Mouse (Mus musculus): Measurements from ENCODE around the gene Ism1. TPM values are rescaled to one million over a fixed set of nuclear protein-coding genes. Genes with fewer than 3 reads are reported as not detected.

Ism1 gene
- polyA plus RNA-seq, 1 experiment from 2014 or later, result 0.34 TPM

GRCm38 (mm10) chr2:139682540-139682939 is 4.6 kb downstream of the Ism1 start:
- H3K27ac ChIP-seq (replicated peaks), result no peak overlapping the region
- WGBS, result 72% methylated on average over 3 of the region's 3 CpGs
- H3K27me3 ChIP-seq, result peaks cover 16% of the 10 kb centered on the region
- no peaks in the 10 kb centered on the region for H3K36me3 ChIP-seq
- no peak overlapping the region for H3K9ac ChIP-seq (replicated peaks)
- peaks cover 10% of the 10 kb centered on the region for H3K4me1 ChIP-seq
- no peak overlapping the region for H3K4me3 ChIP-seq
- H3K9me3 ChIP-seq, result no peaks in the 10 kb centered on the region
- ATAC-seq (replicated peaks), result no peak
- no peak overlapping the region for H3K4me2 ChIP-seq (replicated peaks)

DNA sequence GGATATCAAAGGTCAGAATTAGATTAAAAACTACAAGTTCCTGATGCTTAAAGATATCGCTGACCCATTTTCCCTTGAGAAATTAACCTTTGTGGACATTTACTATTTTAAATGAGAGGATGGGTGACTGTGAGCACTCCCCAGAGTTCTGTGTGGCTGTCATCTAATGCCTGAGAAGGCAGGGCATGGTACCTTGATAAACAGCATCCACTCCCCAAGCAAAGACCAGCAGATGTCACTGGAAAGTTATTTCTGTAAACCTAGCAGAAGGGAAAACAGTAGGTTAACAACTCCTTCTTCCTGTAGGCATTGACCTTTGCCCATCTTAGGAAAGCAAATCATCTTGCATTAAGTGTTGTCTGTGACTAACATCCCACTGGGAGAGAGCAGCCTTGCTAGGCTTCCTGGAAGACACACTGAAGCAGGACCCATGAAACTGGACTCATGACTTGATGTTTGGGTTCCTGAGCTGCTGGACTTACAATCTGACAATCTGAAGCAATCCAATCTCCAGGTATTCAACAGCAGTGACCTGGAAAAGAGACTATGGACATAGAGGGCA is 11.5 kb downstream of the Ism1 start:
- WGBS, result 94% methylated on average over 1 of the region's 1 CpGs
- H3K4me1 ChIP-seq, result no peaks in the 10 kb centered on the region
- H3K27ac ChIP-seq (replicated peaks), result no peak overlapping the region

GRCm38 (mm10) chr2:139693521-139693920 is 15.5 kb downstream of the Ism1 start:
- Histone ChIP-seq H3K4me2 (replicated peaks) (no peak overlapping the region), H3K36me3 (no peaks in the 10 kb centered on the region), H3K4me1 (no peaks in the 10 kb centered on the region), H3K27ac (replicated peaks) (no peak overlapping the region), H3K9me3 (no peaks in the 10 kb centered on the region), H3K9ac (replicated peaks) (no peak overlapping the region), H3K27me3 (no peaks in the 10 kb centered on the region), H3K4me3 (no peak overlapping the region)
- no peak for ATAC-seq (replicated peaks)
- WGBS, result 94% methylated on average over 3 of the region's 3 CpGs

More for the DNA sequence above, 11.5 kb downstream of the Ism1 start:
- H3K36me3 ChIP-seq, result no peaks in the 10 kb centered on the region
- no peak overlapping the region for H3K4me3 ChIP-seq
- H3K9ac ChIP-seq (replicated peaks), result no peak overlapping the region
- no peaks in the 10 kb centered on the region for H3K27me3 ChIP-seq
- no peak overlapping the region for H3K4me2 ChIP-seq (replicated peaks)
- no peak for ATAC-seq (replicated peaks)
- no peaks in the 10 kb centered on the region for H3K9me3 ChIP-seq

- ATAC-seq (replicated peaks), result no peak
- H3K4me1 ChIP-seq, result no peaks in the 10 kb centered on the region
- 47% methylated on average over 5 of the region's 5 CpGs for WGBS
- H3K27me3 ChIP-seq, result no peaks in the 10 kb centered on the region
- H3K4me3 ChIP-seq, result no peak overlapping the region
- no peaks in the 10 kb centered on the region for H3K9me3 ChIP-seq
- no peaks in the 10 kb centered on the region for H3K36me3 ChIP-seq
- H3K27ac ChIP-seq (replicated peaks), result no peak overlapping the region
- no peak overlapping the region for H3K4me2 ChIP-seq (replicated peaks)
- no peak overlapping the region for H3K9ac ChIP-seq (replicated peaks)
Observed at GRCm38 (mm10) chr2:139694638-139695037, 16.7 kb downstream of the Ism1 start.

- no peak overlapping the region for H3K27ac ChIP-seq (replicated peaks)
- no peak overlapping the region for H3K9ac ChIP-seq (replicated peaks)
- H3K9me3 ChIP-seq, result no peaks in the 10 kb centered on the region; the same call in 1 of the 2 replicates
- no peaks in the 10 kb centered on the region for H3K36me3 ChIP-seq
- no peak for ATAC-seq (replicated peaks)
- H3K4me3 ChIP-seq, result no peak overlapping the region
- no peaks in the 10 kb centered on the region for H3K27me3 ChIP-seq
- no peaks in the 10 kb centered on the region for H3K4me1 ChIP-seq
- H3K4me2 ChIP-seq (replicated peaks), result no peak overlapping the region
- WGBS, result 38% methylated on average over 2 of the region's 2 CpGs
Observed at GRCm38 (mm10) chr2:139696578-139696977, 18.6 kb downstream of the Ism1 start.

GRCm38 (mm10) chr2:139700609-139701008 is 22.6 kb downstream of the Ism1 start:
- no peaks in the 10 kb centered on the region; the same call in 1 of the 2 replicates for H3K9me3 ChIP-seq
- no peaks in the 10 kb centered on the region for H3K36me3 ChIP-seq
- no peaks in the 10 kb centered on the region for H3K4me1 ChIP-seq
- no peaks in the 10 kb centered on the region for H3K27me3 ChIP-seq
- no peak overlapping the region for H3K9ac ChIP-seq (replicated peaks)
- H3K27ac ChIP-seq (replicated peaks), result no peak overlapping the region
- no peak overlapping the region for H3K4me2 ChIP-seq (replicated peaks)
- H3K4me3 ChIP-seq, result no peak overlapping the region
- 98% methylated on average over 1 of the region's 1 CpGs for WGBS
- ATAC-seq (replicated peaks), result no peak

DNA sequence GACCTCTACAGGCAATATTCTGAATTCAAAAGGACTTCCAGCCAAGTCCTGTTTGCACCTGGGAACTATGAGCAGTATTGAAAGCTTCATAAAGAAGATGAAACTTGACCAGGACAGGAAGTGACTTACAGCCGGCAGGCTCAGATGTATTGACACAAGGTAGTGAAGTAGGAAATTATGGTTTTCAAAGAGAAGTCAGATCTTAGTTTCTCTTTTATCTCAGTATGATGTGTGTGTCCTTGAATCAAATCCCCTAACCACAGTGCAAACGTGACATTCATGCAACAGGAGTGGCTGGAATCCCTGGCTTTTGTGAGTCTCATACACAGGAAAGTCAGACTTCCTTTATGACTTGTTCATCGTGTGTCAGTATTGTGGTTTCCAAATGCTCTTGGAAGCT is 27.0 kb downstream of the Ism1 start:
- no peak overlapping the region for H3K9ac ChIP-seq (replicated peaks)
- no peak overlapping the region for H3K4me3 ChIP-seq
- H3K36me3 ChIP-seq, result no peaks in the 10 kb centered on the region
- no peak for ATAC-seq (replicated peaks)
- 93% methylated on average over 3 of the region's 3 CpGs for WGBS
- no peaks in the 10 kb centered on the region for H3K4me1 ChIP-seq
- H3K9me3 ChIP-seq, result no peaks in the 10 kb centered on the region; the same call in 1 of the 2 replicates
- no peak overlapping the region for H3K27ac ChIP-seq (replicated peaks)
- no peak overlapping the region for H3K4me2 ChIP-seq (replicated peaks)
- no peaks in the 10 kb centered on the region for H3K27me3 ChIP-seq

DNA sequence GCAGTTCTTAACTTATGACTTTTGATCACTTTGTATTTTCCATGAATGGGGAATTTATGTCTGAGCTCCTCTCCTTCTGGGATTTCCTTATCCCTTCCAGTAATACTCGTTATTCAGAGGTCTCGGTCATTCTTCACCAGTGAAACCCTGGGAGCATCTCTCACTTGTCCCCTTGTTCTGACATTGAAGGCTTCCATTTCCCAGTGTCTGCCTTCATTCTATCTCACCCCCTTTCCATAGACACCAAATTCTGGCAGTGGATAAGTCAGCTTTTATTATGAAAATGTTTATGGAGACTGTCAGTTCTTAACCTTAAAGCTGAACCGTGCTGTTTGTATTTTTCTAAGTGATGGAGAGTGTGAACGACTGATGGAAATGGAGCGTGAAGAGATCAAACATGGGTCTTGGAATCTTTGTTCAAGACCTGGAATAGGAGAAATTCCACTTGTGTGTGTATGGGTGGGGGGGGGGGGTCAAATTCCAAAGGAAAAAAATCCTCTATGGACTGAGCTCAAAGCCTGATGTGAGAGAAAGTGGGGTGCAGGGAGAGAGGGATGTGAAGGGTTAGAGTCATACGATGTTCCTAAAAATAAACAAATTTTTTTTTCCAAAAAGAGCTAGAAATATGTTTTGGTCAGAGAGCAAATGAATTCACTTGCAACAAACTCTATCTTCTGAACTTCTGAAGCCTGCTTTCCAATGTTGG is 30.4 kb downstream of the Ism1 start:
- Histone ChIP-seq H3K27ac (replicated peaks) (no peak overlapping the region), H3K36me3 (no peaks in the 10 kb centered on the region), H3K27me3 (no peaks in the 10 kb centered on the region), H3K9ac (replicated peaks) (no peak overlapping the region), H3K4me2 (replicated peaks) (no peak overlapping the region), H3K4me1 (no peaks in the 10 kb centered on the region), H3K4me3 (no peak overlapping the region), H3K9me3 (no peaks in the 10 kb centered on the region)
- 65% methylated on average over 6 of the region's 6 CpGs for WGBS
- no peak for ATAC-seq (replicated peaks)

DNA sequence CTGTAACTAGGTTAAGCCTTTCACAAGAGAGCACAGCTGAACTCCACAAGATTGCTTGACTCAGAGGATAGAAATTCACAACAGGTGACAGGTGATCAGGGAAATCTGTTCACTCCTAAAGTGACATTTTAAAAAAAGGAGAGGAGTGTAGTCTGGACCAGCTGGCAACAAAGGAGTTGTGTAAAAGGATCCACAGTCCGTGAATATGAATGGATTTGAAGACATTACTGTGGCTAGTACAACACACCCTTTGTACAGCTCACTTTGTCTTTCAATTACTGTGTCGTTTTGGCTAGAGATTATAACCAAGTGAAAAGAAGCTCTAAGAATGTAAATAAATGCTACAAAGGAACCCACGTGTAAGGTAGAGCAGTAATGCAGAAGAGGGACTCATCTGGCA is 33.7 kb downstream of the Ism1 start:
- no peaks in the 10 kb centered on the region for H3K36me3 ChIP-seq
- no peaks in the 10 kb centered on the region for H3K27me3 ChIP-seq
- no peak overlapping the region for H3K4me2 ChIP-seq (replicated peaks)
- WGBS, result 8% methylated on average over 3 of the region's 3 CpGs
- no peaks in the 10 kb centered on the region for H3K9me3 ChIP-seq
- no peaks in the 10 kb centered on the region for H3K4me1 ChIP-seq
- no peak overlapping the region for H3K27ac ChIP-seq (replicated peaks)
- H3K9ac ChIP-seq (replicated peaks), result no peak overlapping the region
- H3K4me3 ChIP-seq, result no peak overlapping the region
- no peak for ATAC-seq (replicated peaks)

GRCm38 (mm10) chr2:139712046-139712445 is 34.1 kb downstream of the Ism1 start:
- Histone ChIP-seq H3K27ac (replicated peaks) (no peak overlapping the region), H3K36me3 (no peaks in the 10 kb centered on the region), H3K4me1 (no peaks in the 10 kb centered on the region), H3K27me3 (no peaks in the 10 kb centered on the region), H3K4me3 (no peak overlapping the region), H3K4me2 (replicated peaks) (no peak overlapping the region), H3K9ac (replicated peaks) (no peak overlapping the region), H3K9me3 (no peaks in the 10 kb centered on the region)
- no peak for ATAC-seq (replicated peaks)
- 71% methylated on average over 10 of the region's 10 CpGs for WGBS

DNA sequence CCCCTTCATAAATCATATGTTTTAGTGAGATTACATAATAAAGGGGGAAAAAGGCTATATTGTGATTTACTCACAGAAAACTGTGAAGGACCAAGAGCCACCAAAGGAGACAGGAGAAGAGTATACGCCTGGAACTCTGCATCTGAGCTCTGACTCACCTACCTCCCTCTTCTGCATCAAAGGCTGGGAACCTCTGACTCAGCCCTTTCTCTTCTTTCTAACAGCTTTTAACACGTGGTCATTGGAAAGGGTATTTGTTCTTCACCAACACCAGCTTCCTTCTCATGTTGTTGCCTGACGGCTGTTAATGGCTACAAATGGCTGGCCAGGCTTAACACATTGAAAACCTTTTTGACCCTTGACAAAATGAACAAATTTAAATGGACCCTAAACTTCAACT is 36.2 kb downstream of the Ism1 start:
- H3K27ac ChIP-seq (replicated peaks), result no peak overlapping the region
- H3K9me3 ChIP-seq, result no peaks in the 10 kb centered on the region
- H3K36me3 ChIP-seq, result no peaks in the 10 kb centered on the region
- no peak for ATAC-seq (replicated peaks)
- H3K4me1 ChIP-seq, result no peaks in the 10 kb centered on the region
- 77% methylated on average over 3 of the region's 3 CpGs for WGBS
- no peak overlapping the region for H3K4me3 ChIP-seq
- H3K4me2 ChIP-seq (replicated peaks), result no peak overlapping the region
- H3K27me3 ChIP-seq, result no peaks in the 10 kb centered on the region
- no peak overlapping the region for H3K9ac ChIP-seq (replicated peaks)

DNA sequence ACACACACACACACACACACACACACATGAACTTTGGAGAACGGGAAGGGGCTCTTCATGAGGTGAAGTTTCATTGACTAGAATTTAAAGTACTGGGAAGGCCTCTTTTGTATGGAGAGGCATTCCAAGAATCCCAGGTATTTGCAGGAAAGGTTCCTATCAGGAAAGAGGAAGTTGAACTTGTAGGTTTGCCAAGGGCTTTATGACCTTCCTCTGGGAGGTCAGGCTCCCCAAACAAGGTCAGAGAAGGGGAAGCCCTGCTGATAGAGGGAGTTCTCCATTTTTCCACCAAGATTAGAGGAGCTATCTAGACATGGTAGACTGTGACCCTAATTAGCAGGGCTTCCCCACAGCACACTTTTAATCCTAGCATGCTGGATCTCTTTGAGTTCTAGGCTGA is 39.8 kb downstream of the Ism1 start:
- Histone ChIP-seq H3K9me3 (no peaks in the 10 kb centered on the region), H3K4me2 (replicated peaks) (no peak overlapping the region), H3K9ac (replicated peaks) (no peak overlapping the region), H3K27me3 (no peaks in the 10 kb centered on the region), H3K27ac (replicated peaks) (no peak overlapping the region), H3K4me1 (no peaks in the 10 kb centered on the region), H3K4me3 (no peak overlapping the region), H3K36me3 (no peaks in the 10 kb centered on the region)
- 80% methylated on average over 1 of the region's 1 CpGs for WGBS
- ATAC-seq (replicated peaks), result no peak

DNA sequence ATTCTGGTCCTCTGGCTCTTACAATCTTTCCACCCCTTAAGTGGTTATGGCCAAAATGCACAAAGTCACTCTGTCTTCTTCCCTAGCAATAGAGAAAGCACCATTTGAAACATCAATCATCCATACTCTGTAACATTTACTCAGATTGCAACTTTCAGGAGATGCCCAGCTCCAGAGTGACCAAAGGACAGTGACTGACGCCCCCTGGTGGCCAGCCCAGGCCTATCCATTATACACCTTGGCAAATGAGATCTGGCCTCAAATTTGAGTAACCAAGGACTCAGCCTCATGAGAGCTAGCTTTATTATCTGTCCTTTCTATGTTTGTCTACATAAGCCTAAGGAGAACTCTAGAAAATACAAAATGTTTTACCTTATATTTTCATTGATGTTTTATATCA is 44.7 kb downstream of the Ism1 start:
- Histone ChIP-seq H3K27ac (replicated peaks) (no peak overlapping the region), H3K36me3 (no peaks in the 10 kb centered on the region), H3K4me3 (no peak overlapping the region), H3K9ac (replicated peaks) (no peak overlapping the region), H3K4me1 (0 out of 2 replicates have a peak, but pooled peaks cover 3% of the 10 kb centered on the region), H3K27me3 (no peaks in the 10 kb centered on the region), H3K4me2 (replicated peaks) (no peak overlapping the region), H3K9me3 (no peaks in the 10 kb centered on the region)
- WGBS, result 0% methylated on average over 1 of the region's 1 CpGs
- no peak for ATAC-seq (replicated peaks)
